Mouse (Mus musculus): ENCODE results near the gene Zfp385b. TPM values are rescaled to one million over a fixed set of nuclear protein-coding genes. Genes with fewer than 3 reads are reported as not detected.
A peak's percentile ranks its signal among the peaks of the same experiment; 100 is the strongest.

Gene Zfp385b
- polyA plus RNA-seq, 1 experiment from 2014 or later: 2.0 TPM

GRCm38 (mm10) chr2:77515011-77515410 lies 304.4 kb downstream of the Zfp385b start:
- Histone ChIP-seq H3K9me3 (no peaks in the 10 kb centered on the region), H3K4me3 (replicated peaks) (no peak overlapping the region), H3K27ac (no peak overlapping the region), H3K36me3 (no peaks in the 10 kb centered on the region), H3K4me2 (no peak overlapping the region), H3K9ac (replicated peaks) (no peak overlapping the region), H3K27me3 (0 out of 2 replicates have a peak, but pooled peaks cover 5% of the 10 kb centered on the region), H3K4me1 (replicated peaks) (peaks cover 14% of the 10 kb centered on the region)
- no peak for ATAC-seq (ENCODE audit: insufficient number of reproducible peaks, insufficient read depth, low FRiP score, low TSS enrichment, low read depth)
- 69% methylated on average over 7 of the region's 7 CpGs for WGBS

DNA sequence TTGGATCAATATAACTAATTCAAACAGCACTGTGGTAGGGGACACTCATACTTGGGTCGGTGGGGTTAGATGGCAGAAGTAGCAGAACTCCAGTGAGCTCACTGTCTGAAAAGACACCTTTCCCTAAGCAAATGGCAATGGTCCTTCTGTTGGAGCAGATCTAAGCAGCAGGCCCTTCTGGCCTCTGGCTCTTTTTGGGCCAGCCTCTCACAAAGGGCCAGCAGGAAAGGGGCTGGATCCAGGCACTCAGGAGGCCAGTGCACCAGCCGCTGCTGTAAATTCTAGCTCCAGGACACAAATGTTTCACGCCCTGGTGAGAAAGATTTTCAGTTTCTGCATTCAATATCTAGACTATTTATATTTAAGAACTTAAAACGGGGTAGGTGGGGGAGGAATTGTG lies 305.0 kb downstream of the Zfp385b start:
- Histone ChIP-seq H3K4me1 (replicated peaks) (peaks cover 14% of the 10 kb centered on the region), H3K9ac (replicated peaks) (no peak overlapping the region), H3K36me3 (no peaks in the 10 kb centered on the region), H3K9me3 (no peaks in the 10 kb centered on the region), H3K4me2 (no peak overlapping the region), H3K27me3 (0 out of 2 replicates have a peak, but pooled peaks cover 5% of the 10 kb centered on the region), H3K4me3 (replicated peaks) (no peak overlapping the region), H3K27ac (no peak overlapping the region)
- 41% methylated on average over 4 of the region's 4 CpGs for WGBS
- no peak for ATAC-seq (ENCODE audit: insufficient number of reproducible peaks, insufficient read depth, low FRiP score, low TSS enrichment, low read depth)

DNA sequence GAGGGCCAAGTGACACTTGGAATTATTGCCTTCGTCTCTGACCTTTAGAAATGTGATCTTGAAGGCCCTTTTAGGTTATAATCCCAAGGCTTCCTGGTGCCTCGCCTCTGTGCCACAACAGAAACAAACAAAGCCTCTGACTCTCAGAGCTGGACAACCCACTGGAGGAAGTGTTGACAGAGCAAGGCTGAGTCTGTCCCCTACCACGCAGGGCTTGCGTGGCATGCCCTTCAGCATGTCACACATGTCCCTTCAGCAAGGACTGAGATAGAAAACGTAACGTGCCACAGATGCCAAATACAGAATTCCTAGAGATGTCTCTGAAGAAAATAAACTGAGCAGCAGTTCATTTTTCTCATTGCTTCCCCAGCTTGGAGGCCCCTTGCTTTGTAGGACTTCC lies 310.7 kb downstream of the Zfp385b start:
- ATAC-seq (ENCODE audit: insufficient number of reproducible peaks, insufficient read depth, low FRiP score, low TSS enrichment, low read depth): no peak
- Histone ChIP-seq H3K27me3 (no peaks in the 10 kb centered on the region), H3K4me3 (replicated peaks) (no peak overlapping the region), H3K9ac (replicated peaks) (no peak overlapping the region), H3K27ac (no peak overlapping the region), H3K9me3 (no peaks in the 10 kb centered on the region), H3K4me2 (no peak overlapping the region), H3K36me3 (no peaks in the 10 kb centered on the region), H3K4me1 (replicated peaks) (peaks cover 7% of the 10 kb centered on the region)
- WGBS: 78% methylated on average over 6 of the region's 6 CpGs

DNA sequence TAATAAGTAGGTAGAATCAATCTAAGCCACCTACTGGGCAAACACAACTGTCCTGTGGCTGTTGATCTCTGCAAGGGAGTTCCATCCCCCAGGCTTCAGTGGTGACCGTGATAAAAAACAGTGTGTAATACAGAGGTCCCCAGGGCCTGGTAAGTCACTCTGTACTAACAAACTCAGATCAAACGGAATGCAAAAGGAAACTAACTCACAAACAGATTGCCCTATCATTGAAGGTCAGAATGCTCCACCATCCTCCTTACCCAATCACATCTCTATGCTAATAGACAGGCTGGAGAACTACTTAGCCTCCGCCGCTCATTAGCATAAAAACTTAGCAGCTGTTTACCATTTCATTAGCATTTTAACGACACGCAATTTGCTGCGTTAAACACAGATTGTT lies 313.1 kb downstream of the Zfp385b start:
- peaks cover 7% of the 10 kb centered on the region for H3K4me1 ChIP-seq (replicated peaks)
- 3% methylated on average over 7 of the region's 7 CpGs for WGBS
- no peak for ATAC-seq (ENCODE audit: insufficient number of reproducible peaks, insufficient read depth, low FRiP score, low TSS enrichment, low read depth)
- peak overlapping the region; percentile 14; the same call in 1 of the 2 replicates for H3K4me3 ChIP-seq (replicated peaks)
- H3K9ac ChIP-seq (replicated peaks): 0 out of 2 replicates have a peak overlapping the region, but pooled peaks have one; percentile 23
- H3K27me3 ChIP-seq: no peaks in the 10 kb centered on the region
- H3K27ac ChIP-seq: no peak overlapping the region
- H3K9me3 ChIP-seq: no peaks in the 10 kb centered on the region
- peak overlapping the region; percentile 49 for H3K4me2 ChIP-seq
- H3K36me3 ChIP-seq: no peaks in the 10 kb centered on the region

DNA sequence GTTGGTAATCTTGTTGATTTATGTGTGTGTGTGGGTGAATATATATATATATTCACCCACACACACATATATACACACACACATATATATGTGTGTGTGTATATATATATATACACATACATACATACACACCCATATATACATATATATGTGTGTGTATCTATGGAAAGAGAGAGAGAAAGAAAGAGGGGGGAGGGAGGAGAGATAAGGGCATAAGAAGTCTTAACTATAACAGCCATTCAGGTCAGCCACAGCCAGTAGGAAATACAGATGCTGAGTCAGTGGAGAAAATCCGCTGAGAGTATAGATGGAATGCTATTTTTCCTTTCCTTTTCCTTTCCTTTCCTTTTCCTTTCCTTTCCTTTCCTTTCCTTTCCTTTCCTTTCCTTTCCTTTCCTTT lies 313.8 kb downstream of the Zfp385b start:
- Histone ChIP-seq H3K9me3 (no peaks in the 10 kb centered on the region), H3K4me3 (replicated peaks) (no peak overlapping the region), H3K27me3 (no peaks in the 10 kb centered on the region), H3K4me2 (no peak overlapping the region), H3K4me1 (replicated peaks) (peaks cover 7% of the 10 kb centered on the region), H3K9ac (replicated peaks) (no peak overlapping the region), H3K27ac (no peak overlapping the region), H3K36me3 (no peaks in the 10 kb centered on the region)
- ATAC-seq (ENCODE audit: insufficient number of reproducible peaks, insufficient read depth, low FRiP score, low TSS enrichment, low read depth): no peak
- 78% methylated on average over 1 of the region's 1 CpGs for WGBS

DNA sequence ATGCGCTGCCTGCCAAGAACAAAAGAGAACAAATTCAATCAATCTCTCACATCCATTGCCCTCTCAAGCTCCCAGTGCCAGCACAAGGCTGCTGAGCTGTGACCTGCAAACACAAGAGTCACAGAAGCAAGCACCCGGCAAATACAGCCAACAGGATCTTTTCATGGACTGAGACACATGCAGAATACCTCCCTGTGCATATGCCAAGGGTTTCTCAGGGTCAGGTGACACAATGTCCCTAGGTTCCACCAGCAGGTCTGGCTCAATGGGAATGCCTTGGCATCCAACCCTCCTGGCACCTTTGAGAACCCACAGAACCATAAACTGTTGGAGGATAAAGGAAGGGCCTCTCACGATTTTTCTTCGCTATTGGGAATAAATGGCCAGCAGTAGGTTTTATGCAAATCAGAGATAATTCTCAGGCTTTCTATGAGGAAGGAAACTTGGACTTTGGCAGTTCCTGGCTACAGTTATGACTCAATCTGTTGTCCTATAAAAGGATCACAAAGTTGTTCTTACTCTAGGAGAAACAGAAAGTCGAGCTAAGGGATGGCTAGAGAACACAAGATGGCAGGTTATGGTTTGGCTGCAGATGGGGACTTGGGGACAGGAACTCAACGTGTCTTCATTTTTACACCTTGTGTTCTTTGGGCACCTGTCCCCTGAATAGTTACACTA lies 315.6 kb downstream of the Zfp385b start:
- H3K9me3 ChIP-seq: no peaks in the 10 kb centered on the region
- no peak overlapping the region for H3K4me2 ChIP-seq
- H3K27ac ChIP-seq: no peak overlapping the region
- ATAC-seq (ENCODE audit: insufficient number of reproducible peaks, insufficient read depth, low FRiP score, low TSS enrichment, low read depth): no peak
- no peak overlapping the region for H3K9ac ChIP-seq (replicated peaks)
- H3K36me3 ChIP-seq: no peaks in the 10 kb centered on the region
- H3K4me3 ChIP-seq (replicated peaks): no peak overlapping the region
- no peaks in the 10 kb centered on the region for H3K27me3 ChIP-seq
- H3K4me1 ChIP-seq (replicated peaks): peaks cover 7% of the 10 kb centered on the region
- WGBS: 93% methylated on average over 6 of the region's 6 CpGs

DNA sequence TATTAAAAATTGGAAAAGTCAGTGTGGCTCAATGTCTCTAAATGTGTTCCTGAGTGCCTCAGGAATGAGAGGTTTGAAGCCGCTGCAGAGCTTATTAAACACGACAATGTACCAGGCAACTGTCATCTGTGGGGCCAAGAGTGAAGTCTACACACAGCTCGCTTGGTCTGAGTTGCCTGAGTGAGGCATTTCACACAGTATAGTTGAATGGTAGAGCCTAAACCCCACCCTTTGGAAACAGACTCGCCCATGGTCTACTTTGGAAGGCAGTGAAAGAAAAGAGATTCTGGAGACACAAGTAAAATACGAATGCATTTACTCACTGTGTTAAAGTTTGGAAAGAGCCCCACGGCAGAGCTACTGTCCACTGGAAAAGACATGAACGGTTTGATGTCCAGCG lies 316.2 kb downstream of the Zfp385b start:
- no peak for ATAC-seq (ENCODE audit: insufficient number of reproducible peaks, insufficient read depth, low FRiP score, low TSS enrichment, low read depth)
- Histone ChIP-seq H3K27ac (no peak overlapping the region), H3K9me3 (no peaks in the 10 kb centered on the region), H3K27me3 (no peaks in the 10 kb centered on the region), H3K4me1 (replicated peaks) (peaks cover 7% of the 10 kb centered on the region), H3K36me3 (no peaks in the 10 kb centered on the region), H3K4me3 (replicated peaks) (no peak overlapping the region), H3K4me2 (no peak overlapping the region), H3K9ac (replicated peaks) (no peak overlapping the region)
- 89% methylated on average over 8 of the region's 8 CpGs for WGBS

DNA sequence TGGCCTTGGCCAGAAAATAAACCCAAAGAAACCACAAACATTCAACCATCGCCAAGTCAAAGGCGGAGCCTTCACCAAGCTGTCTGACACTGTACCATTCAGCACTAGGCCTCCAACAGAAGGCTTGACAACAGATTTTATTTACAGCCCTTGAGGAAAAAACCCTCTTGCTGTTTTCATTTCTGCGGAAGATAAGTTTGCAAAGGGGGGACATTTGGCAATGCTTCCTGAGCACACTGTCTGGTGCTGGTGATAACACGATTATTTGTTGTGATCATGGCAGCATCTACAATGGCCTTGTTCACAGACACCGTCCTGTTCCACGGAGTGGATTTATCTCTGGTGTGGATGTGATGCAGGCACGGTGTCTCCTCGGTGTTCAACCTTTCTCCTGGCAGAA lies 317.0 kb downstream of the Zfp385b start:
- Histone ChIP-seq H3K9ac (replicated peaks) (no peak overlapping the region), H3K4me1 (replicated peaks) (peaks cover 7% of the 10 kb centered on the region), H3K27ac (no peak overlapping the region), H3K27me3 (no peaks in the 10 kb centered on the region), H3K36me3 (no peaks in the 10 kb centered on the region), H3K4me2 (no peak overlapping the region), H3K9me3 (no peaks in the 10 kb centered on the region), H3K4me3 (replicated peaks) (no peak overlapping the region)
- no peak for ATAC-seq (ENCODE audit: insufficient number of reproducible peaks, insufficient read depth, low FRiP score, low TSS enrichment, low read depth)
- 92% methylated on average over 8 of the region's 8 CpGs for WGBS

DNA sequence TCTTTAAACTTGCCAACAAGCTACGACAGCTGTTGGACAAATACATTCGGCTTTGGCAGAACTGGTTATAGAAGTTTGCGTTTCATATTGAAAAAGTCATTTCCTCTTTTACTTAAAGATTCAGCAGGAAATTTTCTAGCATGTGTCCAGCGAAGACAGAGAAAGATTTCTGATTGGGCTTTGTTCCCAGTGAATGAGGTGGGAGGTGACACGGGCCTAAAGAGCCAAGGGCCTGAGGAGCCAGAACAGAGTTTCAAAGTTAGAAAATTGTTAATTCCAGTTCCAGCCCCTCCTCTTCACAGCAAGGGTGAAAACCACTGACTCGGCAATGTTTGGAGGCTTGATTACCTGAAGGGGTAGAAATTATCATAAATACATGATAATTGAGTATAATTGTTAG lies 319.0 kb downstream of the Zfp385b start:
- 76% methylated on average over 6 of the region's 6 CpGs for WGBS
- ATAC-seq (ENCODE audit: insufficient number of reproducible peaks, insufficient read depth, low FRiP score, low TSS enrichment, low read depth): no peak

GRCm38 (mm10) chr2:77498379-77498778 lies 321.1 kb downstream of the Zfp385b start:
- Histone ChIP-seq H3K27me3 (no peaks in the 10 kb centered on the region), H3K27ac (no peak overlapping the region), H3K9ac (replicated peaks) (no peak overlapping the region), H3K4me1 (replicated peaks) (no peaks in the 10 kb centered on the region), H3K9me3 (peaks cover 4% of the 10 kb centered on the region; the same call in 1 of the 2 replicates), H3K4me2 (no peak overlapping the region), H3K36me3 (no peaks in the 10 kb centered on the region), H3K4me3 (replicated peaks) (no peak overlapping the region)
- ATAC-seq (ENCODE audit: insufficient number of reproducible peaks, insufficient read depth, low FRiP score, low TSS enrichment, low read depth): no peak
- 88% methylated on average over 4 of the region's 4 CpGs for WGBS

More for the DNA sequence above, 319.0 kb downstream of the Zfp385b start:
- no peak overlapping the region for H3K9ac ChIP-seq (replicated peaks)
- no peaks in the 10 kb centered on the region for H3K4me1 ChIP-seq (replicated peaks)
- H3K36me3 ChIP-seq: no peaks in the 10 kb centered on the region
- H3K4me2 ChIP-seq: no peak overlapping the region
- no peak overlapping the region for H3K4me3 ChIP-seq (replicated peaks)
- no peak overlapping the region for H3K27ac ChIP-seq
- H3K27me3 ChIP-seq: no peaks in the 10 kb centered on the region
- H3K9me3 ChIP-seq: peaks cover 4% of the 10 kb centered on the region; the same call in 1 of the 2 replicates

DNA sequence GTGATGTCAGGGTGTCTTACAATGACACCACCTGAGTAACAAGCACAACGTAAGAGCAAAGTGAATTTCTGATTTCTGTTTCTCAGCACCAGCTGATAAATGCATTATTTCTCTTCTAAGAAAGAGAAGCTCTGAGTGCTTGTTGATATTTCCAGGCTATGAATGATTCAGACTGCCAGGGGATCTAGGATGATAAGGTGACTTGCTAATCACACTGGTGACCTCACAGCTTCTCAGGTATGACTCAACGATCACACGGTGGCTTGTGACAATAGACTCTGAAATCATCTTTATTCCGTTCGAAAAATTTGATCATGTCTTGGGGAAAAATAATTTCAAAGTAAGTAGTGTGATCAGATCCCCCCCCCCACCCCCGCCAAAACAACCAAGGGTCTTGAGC lies 321.5 kb downstream of the Zfp385b start:
- H3K36me3 ChIP-seq: no peaks in the 10 kb centered on the region
- no peak overlapping the region for H3K9ac ChIP-seq (replicated peaks)
- no peak for ATAC-seq (ENCODE audit: insufficient number of reproducible peaks, insufficient read depth, low FRiP score, low TSS enrichment, low read depth)
- H3K9me3 ChIP-seq: peaks cover 4% of the 10 kb centered on the region; the same call in 1 of the 2 replicates
- no peaks in the 10 kb centered on the region for H3K4me1 ChIP-seq (replicated peaks)
- H3K4me3 ChIP-seq (replicated peaks): no peak overlapping the region
- 93% methylated on average over 6 of the region's 6 CpGs for WGBS
- no peak overlapping the region for H3K4me2 ChIP-seq
- no peak overlapping the region for H3K27ac ChIP-seq
- no peaks in the 10 kb centered on the region for H3K27me3 ChIP-seq

- ATAC-seq (ENCODE audit: insufficient number of reproducible peaks, insufficient read depth, low FRiP score, low TSS enrichment, low read depth): no peak
- no peaks in the 10 kb centered on the region for H3K4me1 ChIP-seq (replicated peaks)
Observed at GRCm38 (mm10) chr2:77496071-77496470, 323.4 kb downstream of the Zfp385b start.

More at GRCm38 (mm10) chr2:77496071-77496470, 323.4 kb downstream of the Zfp385b start:
- no peak overlapping the region for H3K9ac ChIP-seq (replicated peaks)
- no peak overlapping the region for H3K4me2 ChIP-seq
- H3K4me3 ChIP-seq (replicated peaks): no peak overlapping the region
- no peaks in the 10 kb centered on the region for H3K36me3 ChIP-seq
- WGBS: 86% methylated on average over 7 of the region's 7 CpGs
- no peaks in the 10 kb centered on the region for H3K27me3 ChIP-seq
- no peak overlapping the region for H3K27ac ChIP-seq
- H3K9me3 ChIP-seq: peaks cover 4% of the 10 kb centered on the region; the same call in 1 of the 2 replicates
